Mouse (Mus musculus): ENCODE results near the gene Fam102a. TPM values are rescaled to one million over a fixed set of nuclear protein-coding genes. Genes with fewer than 3 reads are reported as not detected.

Gene Fam102a
- polyA plus RNA-seq, 1 experiment from 2014 or later: 6.7 TPM

DNA sequence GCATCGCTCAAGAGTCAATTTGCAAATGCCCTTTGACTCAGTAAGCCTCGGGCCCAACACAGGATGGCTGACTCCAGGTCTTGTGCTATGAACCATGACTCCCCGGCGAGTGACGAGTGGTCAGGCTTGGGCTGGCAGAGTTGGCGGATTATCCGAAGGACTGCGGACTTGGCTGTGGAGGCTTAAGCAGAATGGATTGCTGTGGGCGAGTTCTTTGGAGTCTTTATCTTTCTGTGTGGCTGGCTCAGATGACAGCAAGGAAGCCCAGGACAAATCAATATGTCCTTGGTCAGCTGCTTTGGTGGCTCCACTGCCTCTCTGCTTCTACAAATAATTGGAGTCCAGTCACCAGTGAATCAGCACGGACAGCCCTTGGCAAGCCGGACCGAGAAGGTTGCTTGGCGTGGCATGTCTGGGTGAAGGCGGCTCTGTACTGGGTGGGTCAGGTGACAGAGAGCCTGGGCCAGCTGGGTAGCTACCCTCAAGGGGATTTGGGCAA is 7.6 kb upstream of the Fam102a start:
- Histone ChIP-seq H3K27ac (ENCODE audit: low read depth, low read length) (no peak overlapping the region), H3K4me1 (ENCODE audit: control insufficient read depth, insufficient read depth, low read length) (no peaks in the 10 kb centered on the region), H3K27me3 (ENCODE audit: control insufficient read depth, insufficient read depth, low read length) (no peaks in the 10 kb centered on the region), H3K9ac (replicated peaks; ENCODE audit: low read depth, low read length) (no peak overlapping the region), H3K4me3 (ENCODE audit: low read depth, low read length) (no peak overlapping the region), H3K9me3 (ENCODE audit: control insufficient read depth, low read length) (no peaks in the 10 kb centered on the region), H3K4me2 (ENCODE audit: low read depth, low read length) (no peak overlapping the region), H3K36me3 (ENCODE audit: control insufficient read depth, insufficient read depth, low read length) (no peaks in the 10 kb centered on the region)
- no peak for ATAC-seq (ENCODE audit: low read depth)
- 78% methylated on average over 14 of the region's 14 CpGs for WGBS

DNA sequence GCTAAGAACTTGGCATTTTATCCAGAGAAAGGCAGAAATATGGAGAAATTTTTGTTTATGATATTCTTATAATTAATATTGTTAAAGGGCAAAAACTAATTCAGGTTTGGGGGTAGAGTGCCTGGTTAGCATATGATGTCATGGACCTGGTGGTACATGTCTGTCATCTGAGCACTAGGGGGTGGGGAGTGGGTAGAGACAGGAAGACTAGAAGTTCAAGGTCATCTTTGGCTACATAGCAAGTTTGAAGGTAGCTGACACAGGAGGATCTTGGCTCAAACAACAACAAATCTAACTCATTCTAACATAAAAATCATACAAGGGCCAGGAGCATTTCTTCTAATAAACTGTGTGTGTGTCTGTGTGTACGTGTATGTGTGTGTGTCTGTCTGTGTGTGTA is 6.8 kb upstream of the Fam102a start:
- H3K4me3 ChIP-seq (ENCODE audit: low read depth, low read length): no peak overlapping the region
- H3K4me1 ChIP-seq (ENCODE audit: control insufficient read depth, insufficient read depth, low read length): no peaks in the 10 kb centered on the region
- no peaks in the 10 kb centered on the region for H3K27me3 ChIP-seq (ENCODE audit: control insufficient read depth, insufficient read depth, low read length)
- 68% methylated on average over 1 of the region's 1 CpGs for WGBS
- no peaks in the 10 kb centered on the region for H3K36me3 ChIP-seq (ENCODE audit: control insufficient read depth, insufficient read depth, low read length)
- ATAC-seq (ENCODE audit: low read depth): no peak
- H3K9ac ChIP-seq (replicated peaks; ENCODE audit: low read depth, low read length): no peak overlapping the region
- no peaks in the 10 kb centered on the region for H3K9me3 ChIP-seq (ENCODE audit: control insufficient read depth, low read length)
- no peak overlapping the region for H3K4me2 ChIP-seq (ENCODE audit: low read depth, low read length)
- H3K27ac ChIP-seq (ENCODE audit: low read depth, low read length): no peak overlapping the region

DNA sequence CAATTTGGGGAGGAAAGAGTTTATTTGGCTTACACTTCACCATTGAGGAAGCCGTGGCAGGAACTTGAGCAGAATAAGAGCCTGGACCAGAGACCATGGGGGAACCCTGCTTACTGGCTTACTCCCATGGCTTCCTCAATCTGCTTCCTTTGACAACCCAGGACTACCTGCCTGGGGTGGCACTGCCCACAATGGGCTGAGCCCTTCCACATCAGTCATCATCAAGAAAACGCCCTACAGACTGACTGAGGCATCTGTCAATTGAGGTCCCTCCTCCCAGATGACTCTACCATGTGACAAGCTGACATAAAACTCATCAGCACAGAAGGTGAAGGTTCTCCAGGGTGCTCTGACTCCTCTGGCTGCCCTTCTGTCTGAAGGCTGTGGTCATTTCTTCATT is 4.7 kb upstream of the Fam102a start:
- H3K9ac ChIP-seq (replicated peaks; ENCODE audit: low read depth, low read length): no peak overlapping the region
- no peak for ATAC-seq (ENCODE audit: low read depth)
- no peak overlapping the region for H3K4me2 ChIP-seq (ENCODE audit: low read depth, low read length)
- WGBS: 81% methylated on average over 2 of the region's 2 CpGs
- no peak overlapping the region for H3K4me3 ChIP-seq (ENCODE audit: low read depth, low read length)
- H3K4me1 ChIP-seq (ENCODE audit: control insufficient read depth, insufficient read depth, low read length): peaks cover 8% of the 10 kb centered on the region; the same call in 1 of the 2 replicates
- H3K27me3 ChIP-seq (ENCODE audit: control insufficient read depth, insufficient read depth, low read length): no peaks in the 10 kb centered on the region
- H3K36me3 ChIP-seq (ENCODE audit: control insufficient read depth, insufficient read depth, low read length): no peaks in the 10 kb centered on the region
- no peak overlapping the region for H3K27ac ChIP-seq (ENCODE audit: low read depth, low read length)
- no peaks in the 10 kb centered on the region for H3K9me3 ChIP-seq (ENCODE audit: control insufficient read depth, low read length)

DNA sequence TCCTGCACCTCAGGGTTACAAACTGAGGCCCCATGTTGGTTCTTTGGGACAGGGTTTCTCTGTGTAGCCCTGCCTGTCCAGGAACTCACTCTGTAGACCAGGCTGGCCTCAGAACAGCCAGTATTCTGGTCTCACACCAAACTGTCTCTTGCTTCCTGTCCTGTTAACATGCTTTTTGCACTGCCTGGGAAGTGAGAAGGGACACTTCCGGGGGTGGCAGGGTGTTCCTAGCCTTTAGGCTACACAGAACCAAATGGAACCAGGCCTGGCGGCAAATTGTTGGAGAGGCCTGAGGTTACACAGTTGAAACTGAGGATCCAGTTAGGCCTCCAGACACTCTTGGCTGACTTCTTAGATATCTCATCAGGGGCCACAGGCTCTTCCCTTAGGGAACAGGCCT is 2.0 kb upstream of the Fam102a start:
- H3K9me3 ChIP-seq (ENCODE audit: control insufficient read depth, low read length): no peaks in the 10 kb centered on the region
- ATAC-seq (ENCODE audit: low read depth): no peak
- H3K27ac ChIP-seq (ENCODE audit: low read depth, low read length): no peak overlapping the region
- 94% methylated on average over 2 of the region's 2 CpGs for WGBS
- H3K9ac ChIP-seq (replicated peaks; ENCODE audit: low read depth, low read length): no peak overlapping the region
- peaks cover 28% of the 10 kb centered on the region for H3K4me1 ChIP-seq (ENCODE audit: control insufficient read depth, insufficient read depth, low read length)
- no peak overlapping the region for H3K4me2 ChIP-seq (ENCODE audit: low read depth, low read length)
- no peaks in the 10 kb centered on the region for H3K36me3 ChIP-seq (ENCODE audit: control insufficient read depth, insufficient read depth, low read length)
- no peak overlapping the region for H3K4me3 ChIP-seq (ENCODE audit: low read depth, low read length)
- H3K27me3 ChIP-seq (ENCODE audit: control insufficient read depth, insufficient read depth, low read length): no peaks in the 10 kb centered on the region

DNA sequence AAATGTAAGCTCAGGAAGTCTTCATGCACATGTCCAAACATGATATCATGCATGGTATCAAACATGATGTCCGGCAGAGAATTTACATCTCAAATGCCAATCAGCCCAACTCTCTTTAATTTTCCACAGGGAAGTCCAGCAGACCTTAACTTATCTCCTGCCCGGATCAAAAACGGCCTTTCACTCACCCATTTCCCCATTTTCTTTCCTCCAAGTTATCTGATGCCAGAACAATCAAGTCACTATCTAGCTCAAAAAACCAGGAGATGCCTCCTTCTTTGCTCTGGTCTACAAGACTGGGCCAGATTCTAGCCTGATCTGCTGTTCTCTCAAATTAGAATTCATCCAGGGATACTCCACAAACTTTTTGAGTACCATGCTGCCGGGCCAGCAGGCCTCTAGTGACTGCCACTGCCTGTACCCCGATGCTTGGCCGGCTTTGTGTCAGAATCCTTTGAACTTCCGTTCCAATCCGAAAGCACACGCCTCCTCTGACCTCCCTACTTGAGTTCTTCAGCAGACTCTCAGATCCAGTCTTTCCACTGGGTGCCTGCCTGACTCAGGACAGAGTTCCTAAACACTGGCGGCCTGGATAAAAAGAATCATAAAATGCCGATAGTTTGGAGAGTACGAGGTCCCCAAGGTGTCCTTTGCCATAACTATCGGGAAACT is 935 bp upstream of the Fam102a start:
- Histone ChIP-seq H3K4me1 (ENCODE audit: control insufficient read depth, insufficient read depth, low read length) (peaks cover 36% of the 10 kb centered on the region), H3K27me3 (ENCODE audit: control insufficient read depth, insufficient read depth, low read length) (no peaks in the 10 kb centered on the region), H3K4me2 (ENCODE audit: low read depth, low read length) (peak overlapping the region; percentile 82), H3K9me3 (ENCODE audit: control insufficient read depth, low read length) (no peaks in the 10 kb centered on the region), H3K36me3 (ENCODE audit: control insufficient read depth, insufficient read depth, low read length) (no peaks in the 10 kb centered on the region), H3K4me3 (ENCODE audit: low read depth, low read length) (peak overlapping the region; percentile 86), H3K27ac (ENCODE audit: low read depth, low read length) (peak overlapping the region; percentile 80), H3K9ac (replicated peaks; ENCODE audit: low read depth, low read length) (peak overlapping the region; percentile 50)
- no peak for ATAC-seq (ENCODE audit: low read depth)
- WGBS: 12% methylated on average over 13 of the region's 13 CpGs

DNA sequence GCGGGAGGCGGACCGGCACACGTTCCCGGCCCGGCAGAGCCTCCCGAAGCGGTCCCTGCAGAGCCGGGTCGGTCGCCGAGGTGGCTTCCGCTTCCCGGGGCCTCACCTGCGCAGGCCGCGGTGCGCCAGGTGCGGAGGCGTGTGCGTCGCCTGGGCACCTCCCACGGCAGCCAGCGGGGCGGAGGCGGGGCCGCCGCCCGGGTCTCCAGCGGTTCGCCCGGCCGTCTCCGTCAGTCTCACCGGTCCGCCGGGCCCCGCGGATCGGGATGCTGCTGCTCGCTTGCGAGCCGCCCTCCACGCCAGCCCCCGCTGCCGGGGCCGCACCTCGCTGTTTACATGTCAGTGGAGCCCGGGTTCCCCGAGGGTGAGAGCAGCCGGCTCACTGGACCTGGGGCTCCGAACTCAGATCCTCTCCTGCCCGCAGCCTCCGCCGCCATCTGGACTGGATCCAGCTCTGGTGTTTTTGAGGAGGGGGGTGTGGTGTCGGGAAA is 414 bp downstream of the Fam102a start:
- peaks cover 40% of the 10 kb centered on the region for H3K4me1 ChIP-seq (ENCODE audit: control insufficient read depth, insufficient read depth, low read length)
- no peak; the same call in 1 of the 2 replicates for ATAC-seq (ENCODE audit: low read depth)
- no peaks in the 10 kb centered on the region for H3K36me3 ChIP-seq (ENCODE audit: control insufficient read depth, insufficient read depth, low read length)
- no peaks in the 10 kb centered on the region for H3K9me3 ChIP-seq (ENCODE audit: control insufficient read depth, low read length)
- peak overlapping the region; percentile 91 for H3K27ac ChIP-seq (ENCODE audit: low read depth, low read length)
- H3K4me2 ChIP-seq (ENCODE audit: low read depth, low read length): peak overlapping the region; percentile 82
- peak overlapping the region; percentile 94 for H3K9ac ChIP-seq (replicated peaks; ENCODE audit: low read depth, low read length)
- under 1% methylated on average over 40 of the region's 56 CpGs for WGBS
- H3K27me3 ChIP-seq (ENCODE audit: control insufficient read depth, insufficient read depth, low read length): no peaks in the 10 kb centered on the region
- H3K4me3 ChIP-seq (ENCODE audit: low read depth, low read length): peak overlapping the region; percentile 86

DNA sequence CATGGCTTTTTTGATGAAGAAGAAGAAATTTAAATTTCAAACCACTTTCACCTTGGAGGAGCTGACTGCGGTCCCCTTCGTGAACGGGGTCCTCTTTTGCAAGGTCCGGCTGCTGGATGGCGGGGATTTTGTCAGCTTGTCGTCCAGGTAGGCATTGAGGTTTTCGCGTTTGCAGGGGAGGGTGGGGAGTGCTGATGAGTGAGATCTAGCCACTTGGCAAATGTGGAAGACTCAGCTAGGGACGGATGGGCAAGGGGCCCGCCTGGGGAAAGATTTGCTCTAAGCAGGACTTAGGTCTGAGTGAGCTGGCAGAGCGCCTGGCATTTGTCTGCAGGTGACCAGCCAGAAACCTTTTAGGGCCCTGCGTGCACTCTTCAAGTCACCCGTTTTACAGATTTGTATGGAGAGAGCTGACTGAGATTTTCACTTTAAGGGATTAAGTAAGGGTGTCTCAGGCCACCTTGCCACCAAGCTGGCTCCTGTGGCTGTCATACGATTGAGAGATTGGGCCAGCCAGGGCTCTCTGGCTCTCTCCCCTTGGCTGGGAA is 1.0 kb downstream of the Fam102a start:
- H3K27ac ChIP-seq (ENCODE audit: low read depth, low read length): peak overlapping the region; percentile 91
- H3K9ac ChIP-seq (replicated peaks; ENCODE audit: low read depth, low read length): peak overlapping the region; percentile 94
- no peaks in the 10 kb centered on the region for H3K36me3 ChIP-seq (ENCODE audit: control insufficient read depth, insufficient read depth, low read length)
- WGBS: under 1% methylated on average over 14 of the region's 14 CpGs
- peaks cover 40% of the 10 kb centered on the region for H3K4me1 ChIP-seq (ENCODE audit: control insufficient read depth, insufficient read depth, low read length)
- H3K9me3 ChIP-seq (ENCODE audit: control insufficient read depth, low read length): no peaks in the 10 kb centered on the region
- H3K4me3 ChIP-seq (ENCODE audit: low read depth, low read length): peak overlapping the region; percentile 86
- ATAC-seq (ENCODE audit: low read depth): no peak
- H3K27me3 ChIP-seq (ENCODE audit: control insufficient read depth, insufficient read depth, low read length): no peaks in the 10 kb centered on the region
- H3K4me2 ChIP-seq (ENCODE audit: low read depth, low read length): peak overlapping the region; percentile 82

DNA sequence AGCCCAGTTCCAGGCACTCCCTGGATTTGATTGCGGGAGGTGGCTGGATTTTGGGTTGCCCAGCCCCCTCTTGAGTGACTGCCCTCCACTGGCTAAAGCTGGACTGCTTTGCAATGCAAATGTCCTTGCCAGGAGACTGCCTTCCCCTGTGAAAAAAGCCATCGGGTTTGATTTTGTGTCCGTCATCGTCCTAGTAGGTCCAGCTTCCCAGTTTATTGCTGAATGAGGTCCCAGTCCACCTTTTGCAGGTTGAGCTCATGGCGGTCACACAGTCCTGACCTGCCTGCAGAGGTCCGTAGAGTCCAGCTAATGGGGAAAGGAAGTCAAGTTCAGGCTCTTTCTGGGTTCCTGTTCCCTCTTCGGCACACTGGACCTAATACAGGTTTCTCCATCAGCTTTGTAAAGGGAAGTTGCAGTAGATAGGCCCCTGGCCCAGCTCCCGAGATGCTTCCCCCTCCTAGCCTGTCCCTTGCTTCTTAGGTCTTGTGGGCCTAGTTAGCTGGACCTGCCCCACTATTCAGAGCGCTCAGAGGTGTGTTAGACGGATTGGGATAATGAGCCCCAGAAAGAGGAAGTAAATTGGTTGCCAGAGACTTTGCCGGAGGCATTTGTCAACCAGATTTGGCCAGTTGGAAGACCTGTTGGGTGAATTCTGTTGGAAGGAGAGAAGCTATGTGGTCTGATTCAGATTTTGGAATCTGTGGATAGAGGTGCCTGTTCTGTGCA is 1.7 kb downstream of the Fam102a start:
- whole genome bisulfite sequencing: 4% methylated on average over 11 of the region's 11 CpGs
- Histone ChIP-seq H3K4me1 (ENCODE audit: control insufficient read depth, insufficient read depth, low read length) (peaks cover 40% of the 10 kb centered on the region), H3K9ac (replicated peaks; ENCODE audit: low read depth, low read length) (peak overlapping the region; percentile 94), H3K4me2 (ENCODE audit: low read depth, low read length) (peak overlapping the region; percentile 82), H3K36me3 (ENCODE audit: control insufficient read depth, insufficient read depth, low read length) (no peaks in the 10 kb centered on the region), H3K9me3 (ENCODE audit: control insufficient read depth, low read length) (no peaks in the 10 kb centered on the region), H3K27ac (ENCODE audit: low read depth, low read length) (peak overlapping the region; percentile 44; the same call in 1 of the 2 replicates), H3K4me3 (ENCODE audit: low read depth, low read length) (peak overlapping the region; percentile 86), H3K27me3 (ENCODE audit: control insufficient read depth, insufficient read depth, low read length) (no peaks in the 10 kb centered on the region)
- ATAC-seq (ENCODE audit: low read depth): no peak
